Mouse (Mus musculus) ZHBTc4 (cell line): ENCODE data around the gene Nprl3.
"Not testable (repeated sequence)": the region's sequence is repeated elsewhere in the genome, so short reads cannot be mapped to it uniquely, and the experiment has no call there.

Source experiments
- DNase-seq: peaks from one replicate; pipeline ENCODE4 v3.0.0-alpha.2; 2011; ENCODE audit warnings: low read depth, low spot score

The Nprl3 gene

DNA sequence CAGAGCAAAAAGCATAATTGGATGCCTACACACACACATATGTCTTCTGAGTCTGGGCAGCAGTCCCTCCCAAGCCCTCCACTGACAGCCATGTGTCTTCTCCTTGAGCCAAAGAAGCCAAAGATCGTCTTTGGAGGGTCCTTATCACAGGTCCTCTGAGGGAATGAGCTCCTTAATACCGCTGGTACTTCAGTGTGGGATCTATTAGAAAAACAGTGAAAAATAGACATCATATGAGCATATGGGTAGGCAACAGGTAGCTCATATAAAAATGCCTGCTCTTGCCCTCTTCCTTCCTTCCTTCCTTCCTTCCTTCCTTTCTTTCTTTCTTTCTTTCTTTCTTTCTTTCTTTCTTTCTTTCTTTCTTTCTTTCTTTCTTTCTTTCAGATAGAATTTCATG is 17.1 kb upstream of the Nprl3 start:
- not testable (repeated sequence) for DNase-seq

DNA sequence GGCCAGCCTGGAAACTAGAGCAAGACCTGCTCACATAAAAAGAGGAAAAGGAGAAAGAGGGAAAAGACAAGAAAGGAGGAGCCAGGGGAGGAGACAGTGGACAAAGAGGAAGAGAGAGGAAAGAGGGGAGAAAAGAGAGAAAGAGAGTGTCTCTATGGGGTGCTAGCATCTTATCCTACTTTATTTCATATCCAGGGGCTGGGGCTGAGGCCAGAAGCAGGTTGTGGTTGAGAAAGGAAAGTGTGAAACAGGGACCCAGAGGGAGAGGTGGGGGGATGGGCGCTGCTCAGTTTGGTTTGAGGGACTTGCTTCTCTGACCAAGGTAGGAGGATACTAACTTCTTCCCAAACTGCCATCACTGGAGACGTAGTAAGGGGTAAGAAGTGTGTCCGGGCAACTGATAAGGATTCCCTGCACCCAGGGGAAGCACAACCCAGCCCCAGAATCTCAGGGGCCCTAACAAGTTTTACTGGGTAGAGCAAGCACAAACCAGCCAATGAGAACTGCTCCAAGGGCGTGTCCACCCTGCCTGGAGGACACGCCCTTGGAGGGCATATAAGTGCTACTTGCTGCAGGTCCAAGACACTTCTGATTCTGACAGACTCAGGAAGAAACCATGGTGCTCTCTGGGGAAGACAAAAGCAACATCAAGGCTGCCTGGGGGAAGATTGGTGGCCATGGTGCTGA is 15.7 kb upstream of the Nprl3 start, which contains the start of gene Hba-a1:
Gene Hba-a1 (plus strand): TSS at position 421 of the 687 bp plus-strand sequence.
- not testable (repeated sequence) for DNase-seq

DNA sequence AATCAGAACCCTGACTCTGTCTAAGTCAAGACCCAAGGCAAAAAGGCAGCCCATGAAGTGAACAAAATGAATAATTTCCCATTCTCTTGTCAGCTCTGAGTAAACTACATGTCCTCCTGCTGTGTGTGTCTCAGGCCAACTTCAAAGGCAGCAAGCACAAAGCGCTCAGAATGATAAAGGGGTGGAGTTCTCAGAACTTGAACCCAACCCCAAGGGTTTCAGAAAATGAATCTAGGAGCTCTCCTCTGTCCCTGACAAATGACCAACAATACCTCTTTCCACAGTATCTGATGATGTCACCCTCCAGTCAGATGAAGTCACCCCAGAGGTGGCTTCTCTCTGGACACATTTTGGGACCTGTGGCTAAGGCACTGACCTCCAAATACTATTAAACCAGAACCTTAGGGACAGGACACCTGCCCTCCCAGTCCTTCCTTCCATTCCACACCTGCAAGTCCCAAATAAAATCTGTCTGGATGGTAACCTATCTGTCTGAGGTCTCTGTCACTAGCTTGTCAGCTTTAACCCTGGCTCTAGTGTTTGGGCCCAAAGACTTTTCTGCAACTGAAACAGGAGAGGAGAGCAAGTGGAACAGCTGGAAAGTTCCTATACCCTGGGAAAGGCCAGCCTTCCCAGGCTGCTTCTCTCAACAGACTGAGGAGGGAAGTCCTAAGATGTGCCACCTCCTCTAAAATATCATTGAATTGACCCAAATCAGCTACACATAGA is 14.1 kb upstream of the Nprl3 start:
- DNase-seq = no peak

- no peak for DNase-seq
Measured at GRCm38 (mm10) chr11:32280646-32281045, 13.1 kb upstream of the Nprl3 start.

GRCm38 (mm10) chr11:32278458-32278957 is 11.0 kb upstream of the Nprl3 start:
- DNase-seq = no peak

DNA sequence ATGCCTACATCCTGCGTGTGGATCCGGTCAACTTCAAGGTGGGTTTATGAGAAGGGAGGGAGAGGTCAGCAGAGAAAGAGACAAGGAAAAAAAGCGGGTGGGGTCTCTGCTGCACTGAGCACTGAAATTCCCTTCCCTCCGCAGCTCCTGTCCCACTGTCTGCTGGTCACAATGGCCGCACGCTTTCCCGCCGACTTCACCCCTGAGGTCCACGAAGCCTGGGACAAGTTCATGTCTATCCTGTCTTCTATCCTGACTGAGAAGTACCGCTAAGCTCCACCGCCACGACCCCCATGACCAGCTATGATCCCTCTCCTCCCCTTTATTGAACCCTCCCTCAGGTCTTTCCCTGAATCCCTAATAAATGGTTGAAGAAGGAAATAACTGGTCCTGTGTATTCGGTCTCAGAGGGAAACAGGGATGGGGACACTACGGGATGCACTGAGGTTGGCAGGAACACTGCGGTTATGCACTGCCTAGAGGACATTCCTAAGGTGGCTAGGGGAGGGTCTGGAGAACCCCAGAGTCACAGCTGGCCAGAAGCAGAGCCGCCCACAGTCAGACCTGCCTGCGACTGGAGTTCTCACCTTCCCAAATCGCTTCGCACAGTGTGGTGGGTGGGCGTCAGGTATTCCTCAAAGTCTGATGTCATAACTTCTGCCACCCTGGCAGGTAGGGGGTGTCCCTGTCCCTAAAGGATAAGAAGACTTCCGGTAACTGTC is 10.4 kb upstream of the Nprl3 start:
- DNase-seq = peak; percentile 18

DNA sequence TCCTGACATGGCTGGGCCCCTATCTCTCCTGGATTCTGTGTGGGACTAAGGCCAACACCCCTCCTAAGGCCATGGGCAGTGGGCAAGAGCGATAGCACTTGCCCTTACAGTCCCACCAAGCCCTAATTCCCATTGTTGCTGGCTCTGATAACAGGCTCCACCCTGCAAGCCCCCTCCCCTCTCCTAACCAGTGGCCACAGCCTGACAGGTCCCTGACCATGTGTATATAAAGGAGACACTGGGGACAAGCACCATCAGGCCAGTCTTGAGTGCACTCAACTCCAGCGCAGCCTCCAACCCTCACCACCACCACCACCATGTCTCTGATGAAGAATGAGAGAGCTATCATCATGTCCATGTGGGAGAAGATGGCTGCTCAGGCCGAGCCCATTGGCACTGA is 8.8 kb upstream of the Nprl3 start, which contains the start of gene Hba-x:
Gene Hba-x (plus strand): TSS at position 54 of the 400 bp plus-strand sequence.
- no peak for DNase-seq

DNA sequence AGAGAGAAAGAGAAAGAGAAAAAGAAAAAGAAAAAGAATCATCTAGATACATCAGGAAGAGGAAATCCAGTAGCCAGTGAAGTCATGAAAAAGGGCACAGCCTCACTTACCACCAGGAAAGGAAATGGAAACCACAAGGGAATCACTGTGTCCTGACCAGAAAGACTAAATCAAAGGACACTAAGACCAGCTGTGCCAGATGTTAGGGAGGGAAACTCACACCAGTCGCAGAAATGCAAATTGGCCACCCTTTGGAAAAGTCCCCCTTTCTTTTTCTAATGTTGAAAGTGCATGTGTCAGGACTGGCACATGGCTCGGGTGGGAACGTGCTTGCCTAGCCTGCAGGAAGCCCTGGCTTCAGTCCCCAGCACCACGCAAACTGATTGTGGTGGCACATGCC is 3.7 kb upstream of the Nprl3 start:
- DNase-seq = no peak

DNA sequence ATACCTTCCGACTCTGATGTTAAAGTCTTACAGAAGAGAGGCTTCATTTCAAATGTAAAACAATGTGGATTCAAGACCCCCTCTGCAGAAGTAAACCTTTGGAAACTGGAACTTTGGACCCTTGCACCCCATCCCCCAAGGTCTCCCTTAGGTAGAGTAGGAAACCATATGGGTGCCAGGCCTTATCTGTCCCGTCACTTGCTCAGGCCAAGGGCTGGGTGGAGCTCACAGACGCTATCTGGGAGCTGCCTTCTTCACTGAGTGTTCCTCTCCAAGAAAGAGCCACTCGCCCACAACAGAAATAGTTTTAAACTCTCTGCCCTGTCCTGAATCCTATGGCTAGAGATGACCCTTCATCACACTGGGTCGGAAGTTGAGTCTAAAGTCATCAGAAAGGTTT is 1.4 kb upstream of the Nprl3 start:
- DNase-seq = no peak

DNA sequence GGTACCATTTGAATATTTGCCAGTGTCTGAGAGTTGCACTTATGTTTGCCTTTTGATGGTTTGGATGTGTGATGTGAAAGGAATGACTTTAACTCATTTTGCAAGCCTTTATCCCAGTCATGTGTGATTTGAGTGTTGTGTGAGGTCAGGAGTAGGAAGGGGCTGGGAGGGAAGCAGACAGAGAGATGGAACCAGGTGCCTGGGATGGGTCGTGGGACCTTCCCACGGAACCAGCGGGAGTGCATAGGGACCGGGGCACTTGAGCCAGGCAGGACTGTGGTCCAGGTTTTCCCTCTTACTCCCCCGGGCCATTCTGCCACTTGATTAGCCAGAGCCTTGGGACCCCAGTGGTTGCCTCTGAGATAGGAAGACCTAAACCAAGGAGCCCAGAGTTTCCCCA is 457 bp upstream of the Nprl3 start:
- DNase-seq = peak; percentile 40

DNA sequence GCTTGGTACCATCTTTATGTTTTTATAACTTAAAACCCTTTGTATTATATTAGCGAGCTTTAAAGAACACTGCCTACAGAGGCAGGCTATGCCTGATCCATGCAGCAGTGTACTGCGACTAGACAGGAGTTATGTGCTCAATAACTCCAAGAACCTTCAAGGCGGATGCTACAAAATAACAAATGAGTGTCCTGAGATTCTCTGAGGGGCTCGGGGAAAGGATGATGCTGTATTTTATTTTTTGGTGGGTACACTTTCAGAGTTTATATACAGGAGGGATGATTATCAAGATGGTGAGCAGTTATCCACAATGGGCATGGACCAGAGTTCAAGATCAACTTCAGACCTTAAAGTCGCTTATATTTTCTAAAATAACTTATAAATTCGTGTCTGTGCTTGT is 731 bp downstream of the Nprl3 start:
- DNase-seq = no peak

GRCm38 (mm10) chr11:32266194-32266593 is 1.3 kb downstream of the Nprl3 start:
- DNase-seq = no peak

DNA sequence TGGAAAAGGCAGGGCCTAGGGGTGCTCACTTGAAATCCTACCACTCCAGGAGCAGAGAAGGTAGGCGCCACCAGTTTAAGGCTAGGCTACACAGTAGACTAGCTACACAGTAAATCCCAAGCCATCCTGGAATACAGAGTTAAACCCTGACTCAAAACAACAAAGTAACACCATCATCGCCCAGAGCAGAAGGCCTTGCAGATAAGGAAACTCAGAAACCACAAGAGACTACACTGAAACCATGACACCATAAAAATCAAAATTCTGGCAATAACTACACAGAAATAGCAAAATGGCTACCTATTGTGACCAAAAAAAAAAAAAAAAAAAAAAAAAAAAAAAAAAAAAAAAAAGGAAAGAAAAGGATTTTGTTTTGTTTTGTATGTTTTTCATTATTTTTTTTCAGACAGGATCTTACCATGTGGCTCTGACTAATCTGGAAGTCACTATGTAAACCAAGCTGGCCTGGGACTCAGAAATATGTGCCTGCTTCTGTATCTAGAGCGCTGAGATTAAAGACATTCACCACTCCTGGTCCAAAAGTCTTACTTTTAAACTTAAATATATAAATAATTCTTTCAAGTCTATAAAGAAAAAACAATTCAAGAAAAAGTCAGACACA is 2.3 kb downstream of the Nprl3 start:
- no peak for DNase-seq

GRCm38 (mm10) chr11:32262674-32263415 is 4.7 kb downstream of the Nprl3 start:
- no peak for DNase-seq

DNA sequence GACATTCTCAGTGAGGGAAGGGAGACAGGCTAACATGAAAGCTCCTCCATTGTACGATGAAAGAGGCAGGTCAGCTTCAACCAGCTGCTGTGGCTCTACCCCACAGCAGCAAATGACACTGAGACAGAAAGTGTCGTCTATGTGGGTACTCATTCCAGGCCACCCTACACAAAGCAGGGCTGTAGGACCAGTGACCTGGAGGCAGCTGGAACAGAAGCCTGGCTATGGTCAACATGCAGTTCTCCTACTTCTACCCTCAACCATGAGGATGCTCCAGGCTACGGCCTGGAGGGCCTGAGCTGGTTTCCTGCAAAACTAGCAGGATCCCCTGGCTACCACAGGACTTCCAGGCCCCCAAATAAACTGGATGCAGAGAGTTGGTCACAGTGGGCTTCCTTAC is 10.9 kb downstream of the Nprl3 start:
- DNase-seq = no peak

- no peak for DNase-seq
Measured at GRCm38 (mm10) chr11:32256146-32256545, 11.4 kb downstream of the Nprl3 start.

DNA sequence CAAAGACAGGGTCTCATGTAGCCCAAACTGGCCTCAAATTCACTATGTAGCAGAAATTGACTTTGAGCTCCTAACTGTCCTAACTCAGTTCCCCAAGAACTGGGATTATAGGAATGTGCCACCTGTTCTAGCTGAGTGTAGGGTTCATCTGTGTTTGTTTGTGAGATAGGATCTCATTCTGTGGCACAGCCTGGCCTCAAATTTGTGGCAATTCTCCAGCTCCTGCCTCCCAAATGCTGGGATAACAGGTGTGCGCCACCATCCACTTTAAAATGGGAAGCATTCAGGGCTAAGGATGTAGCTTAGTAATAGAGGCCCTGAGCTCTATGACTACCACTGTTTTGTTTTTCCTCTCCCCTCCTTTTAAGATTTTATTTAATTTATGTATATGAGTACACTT is 14.4 kb downstream of the Nprl3 start:
- DNase-seq = no peak

DNA sequence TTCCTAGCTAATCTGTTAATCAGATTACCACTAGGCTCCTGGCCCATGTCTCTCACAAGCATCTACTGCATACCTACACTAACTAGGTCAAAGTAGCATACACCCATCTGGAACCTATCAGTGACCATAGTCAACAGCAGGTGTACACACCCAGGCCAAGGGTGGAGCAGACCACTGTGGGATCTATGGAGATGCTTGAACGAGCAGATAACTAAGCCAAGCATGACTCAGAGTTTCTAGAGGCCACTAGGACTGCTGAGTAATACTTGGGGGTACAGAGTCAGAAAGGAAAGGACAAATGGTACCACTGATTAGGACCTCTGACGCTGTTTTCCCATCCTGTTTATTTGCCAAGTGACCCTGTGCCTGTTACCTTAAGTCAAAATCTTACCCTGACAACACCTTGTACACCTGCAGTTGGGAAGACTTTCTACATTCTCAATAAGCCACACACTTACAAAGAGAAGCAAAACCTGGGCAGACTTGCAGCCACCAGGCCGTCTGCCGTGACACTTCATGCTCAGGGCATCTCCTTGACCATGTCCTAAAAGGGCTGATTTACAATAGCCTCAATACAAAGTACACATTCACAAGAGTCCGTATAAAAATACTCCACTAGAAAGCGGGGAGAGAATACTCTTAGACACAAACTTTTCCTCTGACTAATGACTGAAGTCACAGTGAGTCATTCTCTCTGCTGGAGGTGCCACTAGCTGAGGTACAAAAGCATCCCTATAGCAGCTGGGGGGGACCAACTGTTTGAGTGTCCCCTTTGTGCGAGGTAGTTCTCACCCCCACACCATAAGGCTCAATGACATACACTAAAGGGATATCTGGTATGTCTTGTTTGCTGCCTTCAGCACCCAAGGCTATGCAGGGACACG is 16.4 kb downstream of the Nprl3 start:
- no peak for DNase-seq

DNA sequence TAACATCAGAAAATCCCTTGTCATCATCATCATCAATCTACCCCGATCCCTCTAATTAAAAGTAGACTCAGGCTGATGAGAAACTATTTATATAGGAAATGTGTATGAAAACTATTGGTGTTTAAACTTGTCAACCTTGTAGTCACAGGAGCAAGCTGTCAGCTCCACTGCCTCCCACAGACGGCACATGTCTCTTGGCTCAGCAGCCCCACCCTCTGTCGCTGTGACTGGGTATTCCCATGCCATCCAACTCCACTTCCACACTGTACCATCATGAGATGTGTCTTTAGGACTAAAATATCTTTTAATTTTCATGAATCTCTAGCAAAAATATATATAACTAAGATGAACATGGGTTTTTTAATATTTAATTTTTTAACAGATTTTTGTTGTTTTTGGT is 19.2 kb downstream of the Nprl3 start:
- no peak for DNase-seq

DNA sequence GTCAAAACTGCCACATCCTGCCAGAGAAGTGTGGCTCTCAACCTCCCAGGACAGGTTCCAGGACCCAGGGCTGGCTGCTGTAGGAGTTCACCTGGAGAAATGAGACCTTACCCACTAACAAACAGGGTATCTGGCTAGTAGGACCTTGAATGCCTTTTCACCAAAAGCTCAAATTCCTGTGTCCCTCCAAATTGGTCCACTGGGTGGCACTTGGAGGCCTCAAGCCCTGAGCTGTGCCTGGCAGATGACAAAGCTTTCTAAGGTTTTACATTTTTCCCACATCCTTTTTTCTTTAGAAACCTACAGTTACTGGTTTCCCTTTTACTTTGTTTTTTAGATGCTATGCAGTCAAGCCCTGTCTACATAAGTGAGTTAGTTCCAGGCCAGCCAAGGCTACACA is 20.4 kb downstream of the Nprl3 start:
- DNase-seq = no peak
